Mouse (Mus musculus) neural tube, embryonic 13.5 days (tissue): ENCODE measurements around the gene Pcbp1. TPM values are rescaled to one million over a fixed set of nuclear protein-coding genes. Genes with fewer than 3 reads are reported as not detected.
"Not testable (repeated sequence)": the region's sequence is repeated elsewhere in the genome, so short reads cannot be mapped to it uniquely, and the experiment has no call there.

Experiments used
- ATAC-seq: fragments of 200-750 bp; cut with Nextera tagmentation; 2 replicates; pipeline ENCODE4 v1.8.0; 2017; ENCODE audit warnings: low read depth, mild to moderate bottlenecking, moderate TSS enrichment, moderate library complexity
- H3K27ac ChIP-seq: fragments of 300-500 bp; sonication (generic); replicated peaks from 2 replicates; pipeline ENCODE4 v1.5.1; 2015; ENCODE audit warnings: moderate library complexity, mild to moderate bottlenecking, inconsistent platforms
- H3K27me3 ChIP-seq: fragments of 300-500 bp; sonication (generic); 2 replicates; pipeline ENCODE4 v1.6.1; 2015; ENCODE audit warnings: mild to moderate bottlenecking, inconsistent platforms
- H3K36me3 ChIP-seq: fragments of 300-500 bp; sonication (generic); 2 replicates; pipeline ENCODE4 v1.6.1; 2015; ENCODE audit warnings: mild to moderate bottlenecking, inconsistent platforms
- H3K4me1 ChIP-seq: fragments of 300-500 bp; sonication (generic); replicated peaks from 2 replicates; pipeline ENCODE4 v1.6.1; 2015; ENCODE audit warnings: inconsistent platforms
- H3K4me2 ChIP-seq: fragments of 300-500 bp; sonication (generic); 2 replicates; pipeline ENCODE4 v1.6.1; 2015; ENCODE audit warnings: inconsistent platforms, mild to moderate bottlenecking, moderate library complexity
- H3K4me3 ChIP-seq: fragments of 300-500 bp; sonication (generic); 2 replicates; pipeline ENCODE4 v1.5.1; 2015; ENCODE audit warnings: mild to moderate bottlenecking, inconsistent platforms
- H3K9ac ChIP-seq: fragments of 300-500 bp; sonication (generic); 2 replicates; pipeline ENCODE4 v1.6.1; 2015; ENCODE audit warnings: moderate library complexity, mild to moderate bottlenecking, inconsistent platforms
- H3K9me3 ChIP-seq: fragments of 300-500 bp; sonication (generic); 2 replicates; pipeline ENCODE4 v1.6.1; 2016; ENCODE audit warnings: inconsistent platforms
- WGBS: fragments of 180-500 bp; shearing (Covaris S2); methylation state at CpG from one replicate; pipeline ENCODE4 v1.1.7; 2015; 5-methylcytosine and 5-hydroxymethylcytosine counted together
- polyA plus RNA-seq: library from polyadenylated mRNA; unstranded; fragments of >200 nt; fragmentation: Nextera tagmentation; extraction: Ambion mirVana; gene quantifications from 2 replicates; pipeline ENCODE4 v1.2.1, GENCODE M21; 2015

Gene Pcbp1
- polyA plus RNA-seq, 1 experiment from 2014 or later, result 435 TPM

- H3K9ac ChIP-seq, result no peak overlapping the region
- no peaks in the 10 kb centered on the region for H3K27me3 ChIP-seq
- no peaks in the 10 kb centered on the region for H3K4me1 ChIP-seq
- H3K4me3 ChIP-seq, result no peak overlapping the region
- ATAC-seq, result no peak
- H3K36me3 ChIP-seq, result no peaks in the 10 kb centered on the region
- H3K9me3 ChIP-seq, result no peaks in the 10 kb centered on the region
- no peak overlapping the region for H3K27ac ChIP-seq
- no peak overlapping the region for H3K4me2 ChIP-seq
- 76% methylated on average over 5 of the region's 5 CpGs for WGBS
Measured at GRCm38 (mm10) chr6:86499571-86500109, 26.5 kb downstream of the Pcbp1 start.

GRCm38 (mm10) chr6:86497942-86498732 is 28.0 kb downstream of the Pcbp1 start:
- no peak overlapping the region for H3K27ac ChIP-seq
- 75% methylated on average over 11 of the region's 11 CpGs for WGBS
- no peaks in the 10 kb centered on the region for H3K27me3 ChIP-seq
- no peak overlapping the region for H3K4me3 ChIP-seq
- no peak overlapping the region for H3K4me2 ChIP-seq
- no peaks in the 10 kb centered on the region for H3K36me3 ChIP-seq
- ATAC-seq, result no peak
- no peaks in the 10 kb centered on the region for H3K4me1 ChIP-seq
- H3K9ac ChIP-seq, result no peak overlapping the region
- no peaks in the 10 kb centered on the region for H3K9me3 ChIP-seq

- Histone ChIP-seq H3K4me2 (peak overlapping the region; percentile 26; the same call in 1 of the 2 replicates), H3K9ac (no peak overlapping the region), H3K4me1 (no peaks in the 10 kb centered on the region), H3K27ac (peak overlapping the region; percentile 40), H3K9me3 (no peaks in the 10 kb centered on the region), H3K4me3 (peak overlapping the region; percentile 7; the same call in 1 of the 2 replicates), H3K27me3 (no peaks in the 10 kb centered on the region), H3K36me3 (no peaks in the 10 kb centered on the region)
- 28% methylated on average over 13 of the region's 13 CpGs for WGBS
- ATAC-seq, result no peak
Measured at GRCm38 (mm10) chr6:86497071-86497815, 28.9 kb downstream of the Pcbp1 start.

GRCm38 (mm10) chr6:86496585-86496984 is 29.5 kb downstream of the Pcbp1 start:
- WGBS, result 78% methylated on average over 5 of the region's 5 CpGs
- Histone ChIP-seq H3K4me3 (peak overlapping the region; percentile 7; the same call in 1 of the 2 replicates), H3K4me2 (0 out of 2 replicates have a peak overlapping the region, but pooled peaks have one; percentile 26), H3K9me3 (no peaks in the 10 kb centered on the region), H3K4me1 (no peaks in the 10 kb centered on the region), H3K27me3 (no peaks in the 10 kb centered on the region), H3K9ac (no peak overlapping the region), H3K36me3 (no peaks in the 10 kb centered on the region), H3K27ac (no peak overlapping the region)
- no peak for ATAC-seq

GRCm38 (mm10) chr6:86496127-86496526 is 30.0 kb downstream of the Pcbp1 start:
- WGBS, result 85% methylated on average over 8 of the region's 8 CpGs
- H3K4me2 ChIP-seq, result no peak overlapping the region
- no peaks in the 10 kb centered on the region for H3K36me3 ChIP-seq
- no peaks in the 10 kb centered on the region for H3K27me3 ChIP-seq
- no peak overlapping the region for H3K4me3 ChIP-seq
- no peak for ATAC-seq
- H3K27ac ChIP-seq, result no peak overlapping the region
- H3K9ac ChIP-seq, result no peak overlapping the region
- no peaks in the 10 kb centered on the region for H3K4me1 ChIP-seq
- no peaks in the 10 kb centered on the region for H3K9me3 ChIP-seq

GRCm38 (mm10) chr6:86495661-86496060 is 30.5 kb downstream of the Pcbp1 start:
- Histone ChIP-seq H3K36me3 (no peaks in the 10 kb centered on the region), H3K4me2 (no peak overlapping the region), H3K27me3 (no peaks in the 10 kb centered on the region), H3K4me3 (no peak overlapping the region), H3K27ac (no peak overlapping the region), H3K9ac (no peak overlapping the region), H3K9me3 (no peaks in the 10 kb centered on the region), H3K4me1 (no peaks in the 10 kb centered on the region)
- ATAC-seq, result no peak
- WGBS, result 60% methylated on average over 3 of the region's 3 CpGs

- 96% methylated on average over 7 of the region's 7 CpGs for WGBS
- H3K9me3 ChIP-seq, result no peaks in the 10 kb centered on the region
- no peak for ATAC-seq
Measured at GRCm38 (mm10) chr6:86494767-86495166, 31.4 kb downstream of the Pcbp1 start.

GRCm38 (mm10) chr6:86493469-86494263 is 32.5 kb downstream of the Pcbp1 start:
- H3K27ac ChIP-seq, result no peak overlapping the region
- no peak overlapping the region for H3K4me2 ChIP-seq
- no peaks in the 10 kb centered on the region for H3K36me3 ChIP-seq
- no peaks in the 10 kb centered on the region for H3K4me1 ChIP-seq
- H3K9ac ChIP-seq, result no peak overlapping the region
- ATAC-seq, result no peak
- H3K9me3 ChIP-seq, result no peaks in the 10 kb centered on the region
- no peaks in the 10 kb centered on the region for H3K27me3 ChIP-seq
- no peak overlapping the region for H3K4me3 ChIP-seq
- 80% methylated on average over 13 of the region's 13 CpGs for WGBS

More at GRCm38 (mm10) chr6:86494767-86495166, 31.4 kb downstream of the Pcbp1 start:
- Histone ChIP-seq H3K4me3 (no peak overlapping the region), H3K4me2 (no peak overlapping the region), H3K9ac (no peak overlapping the region), H3K27ac (no peak overlapping the region), H3K4me1 (no peaks in the 10 kb centered on the region), H3K36me3 (no peaks in the 10 kb centered on the region), H3K27me3 (no peaks in the 10 kb centered on the region)

- WGBS, result 89% methylated on average over 8 of the region's 8 CpGs
- H3K9ac ChIP-seq, H3K36me3 ChIP-seq: not testable (repeated sequence)
Measured at GRCm38 (mm10) chr6:86490413-86490812, 35.7 kb downstream of the Pcbp1 start.

GRCm38 (mm10) chr6:86489945-86490344 is 36.2 kb downstream of the Pcbp1 start:
- H3K9me3 ChIP-seq, result no peaks in the 10 kb centered on the region

More at GRCm38 (mm10) chr6:86490413-86490812, 35.7 kb downstream of the Pcbp1 start:
- not testable (repeated sequence) for H3K4me2 ChIP-seq, H3K27me3 ChIP-seq, H3K27ac ChIP-seq, H3K4me3 ChIP-seq, H3K9me3 ChIP-seq, ATAC-seq
- H3K4me1 ChIP-seq, result peaks cover 17% of the 10 kb centered on the region

GRCm38 (mm10) chr6:86488149-86488485 is 38.0 kb downstream of the Pcbp1 start:
- H3K27me3 ChIP-seq, result no peaks in the 10 kb centered on the region
- ATAC-seq, result peak; percentile 16
- H3K36me3 ChIP-seq, result no peaks in the 10 kb centered on the region
- peak overlapping the region; percentile 97 for H3K27ac ChIP-seq
- 23% methylated on average over 3 of the region's 3 CpGs for WGBS
- no peaks in the 10 kb centered on the region for H3K9me3 ChIP-seq
- peak overlapping the region; percentile 50 for H3K4me2 ChIP-seq
- H3K4me3 ChIP-seq, result peak overlapping the region; percentile 11; the same call in 1 of the 2 replicates
- H3K9ac ChIP-seq, result peak overlapping the region; percentile 72
- peaks cover 17% of the 10 kb centered on the region for H3K4me1 ChIP-seq

More at GRCm38 (mm10) chr6:86489945-86490344, 36.2 kb downstream of the Pcbp1 start:
- no peak overlapping the region for H3K27ac ChIP-seq
- H3K27me3 ChIP-seq, result no peaks in the 10 kb centered on the region
- no peak for ATAC-seq
- no peak overlapping the region for H3K4me2 ChIP-seq
- H3K36me3 ChIP-seq, result no peaks in the 10 kb centered on the region
- no peak overlapping the region for H3K4me3 ChIP-seq
- 97% methylated on average over 2 of the region's 2 CpGs for WGBS
- H3K9ac ChIP-seq, result no peak overlapping the region
- peaks cover 17% of the 10 kb centered on the region for H3K4me1 ChIP-seq
